Mouse (Mus musculus): ENCODE measurements at regions not wholly inside any gene's neighbourhood (a gene's known extent, or its start where the extent isn't known, plus 50 kb on each side); places are given as distances from the start of the nearest gene placed in this dataset.

DNA sequence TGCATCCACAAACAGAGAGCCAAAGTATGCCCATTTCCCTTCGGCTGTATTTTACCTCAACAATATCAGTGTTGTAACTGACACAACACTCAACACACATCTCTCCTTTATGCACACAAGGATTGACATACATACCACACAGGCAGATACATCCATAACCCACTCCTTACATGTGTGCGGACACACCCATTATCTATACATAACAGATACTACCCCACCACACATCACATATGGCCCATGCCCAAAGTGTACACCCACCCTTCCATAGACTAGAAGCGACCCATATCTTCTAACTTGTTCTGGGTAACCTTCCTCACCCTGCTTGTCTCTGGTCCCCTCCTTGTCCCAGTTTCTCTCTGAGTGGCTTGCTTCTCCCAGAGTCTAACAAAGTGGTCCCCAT lies 340.7 kb upstream of the Runx1 start:
- intact Hi-C loops (cut with DNase I): no loop called here
- no peak for DNase-seq (ENCODE audit: low spot score in 2 of 2)

DNA sequence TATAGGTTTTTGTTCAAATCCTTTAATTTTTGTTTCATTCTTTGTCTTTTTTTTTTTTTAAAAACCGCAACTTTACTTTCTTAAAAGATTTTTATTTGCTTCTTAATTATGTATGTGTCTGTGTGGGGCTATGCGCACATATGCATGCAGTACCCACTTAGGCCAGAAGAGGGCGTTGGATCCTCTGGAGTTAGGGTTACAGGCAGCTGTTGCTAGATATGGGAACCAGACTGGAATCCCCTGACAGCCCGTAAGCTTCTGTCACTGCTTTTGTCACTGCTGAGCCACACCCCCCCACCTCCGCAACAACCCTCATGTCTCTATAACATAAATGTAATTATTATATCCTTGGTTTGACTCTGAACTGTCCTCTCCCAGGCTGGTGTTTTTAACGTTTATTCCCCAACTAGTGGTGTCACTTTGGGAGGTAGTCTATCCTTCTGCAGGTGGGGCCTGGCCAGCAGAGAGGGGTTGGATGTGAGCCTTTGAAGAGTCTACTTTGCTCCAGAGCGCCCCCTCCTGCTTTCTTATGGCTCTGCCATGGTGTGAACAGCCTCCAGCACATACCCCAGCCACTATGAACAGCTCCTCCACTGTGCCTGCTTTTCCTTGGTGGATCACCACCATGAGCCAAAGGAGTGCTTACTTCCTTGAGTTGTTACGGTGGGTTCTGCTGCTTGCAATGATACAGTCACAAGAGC lies 332.7 kb upstream of the Runx1 start:
- DNase-seq (ENCODE audit: low spot score in 2 of 2): no peak

DNA sequence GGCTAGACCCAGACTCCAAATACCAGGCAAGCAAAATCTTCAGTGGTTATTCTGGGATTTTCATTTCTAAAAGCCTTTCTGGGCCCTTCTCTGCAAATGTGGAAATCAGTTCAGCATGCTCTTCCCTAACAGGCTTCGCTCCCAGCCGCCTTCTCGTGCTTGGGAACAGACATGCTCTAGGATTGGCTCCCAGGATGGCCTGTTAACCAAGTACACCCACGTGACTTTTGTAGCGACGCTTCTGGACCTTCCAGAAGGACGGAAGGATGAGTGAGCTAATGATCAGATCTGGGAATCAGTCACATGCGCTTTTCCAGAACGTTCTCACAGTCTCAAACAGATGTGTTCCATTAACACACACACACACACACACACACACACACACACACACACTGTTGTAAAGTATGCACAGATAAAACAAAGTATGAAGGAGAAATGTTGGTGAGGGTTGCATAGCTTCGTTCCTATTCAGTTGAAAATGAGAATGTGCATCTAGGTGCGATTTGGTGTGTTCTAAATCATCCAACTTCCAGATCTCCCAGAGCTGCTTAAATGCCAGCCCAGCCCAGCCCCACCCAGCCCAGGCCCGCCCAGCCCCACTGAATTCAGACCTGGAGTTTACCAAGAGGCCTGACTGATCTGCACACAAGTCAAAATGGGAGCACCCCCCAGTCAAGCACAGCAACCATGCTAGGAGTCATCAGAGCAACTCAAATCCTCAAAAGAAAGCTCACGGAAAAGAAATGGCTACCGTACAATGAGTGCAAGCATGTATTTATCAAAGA lies 327.8 kb upstream of the Runx1 start:
- DNase-seq (ENCODE audit: low spot score in 2 of 2): no peak
- intact Hi-C loops (cut with DNase I): no loop called here

More for the DNA sequence above, 332.7 kb upstream of the Runx1 start:
- intact Hi-C loops (cut with DNase I): no loop called here

DNA sequence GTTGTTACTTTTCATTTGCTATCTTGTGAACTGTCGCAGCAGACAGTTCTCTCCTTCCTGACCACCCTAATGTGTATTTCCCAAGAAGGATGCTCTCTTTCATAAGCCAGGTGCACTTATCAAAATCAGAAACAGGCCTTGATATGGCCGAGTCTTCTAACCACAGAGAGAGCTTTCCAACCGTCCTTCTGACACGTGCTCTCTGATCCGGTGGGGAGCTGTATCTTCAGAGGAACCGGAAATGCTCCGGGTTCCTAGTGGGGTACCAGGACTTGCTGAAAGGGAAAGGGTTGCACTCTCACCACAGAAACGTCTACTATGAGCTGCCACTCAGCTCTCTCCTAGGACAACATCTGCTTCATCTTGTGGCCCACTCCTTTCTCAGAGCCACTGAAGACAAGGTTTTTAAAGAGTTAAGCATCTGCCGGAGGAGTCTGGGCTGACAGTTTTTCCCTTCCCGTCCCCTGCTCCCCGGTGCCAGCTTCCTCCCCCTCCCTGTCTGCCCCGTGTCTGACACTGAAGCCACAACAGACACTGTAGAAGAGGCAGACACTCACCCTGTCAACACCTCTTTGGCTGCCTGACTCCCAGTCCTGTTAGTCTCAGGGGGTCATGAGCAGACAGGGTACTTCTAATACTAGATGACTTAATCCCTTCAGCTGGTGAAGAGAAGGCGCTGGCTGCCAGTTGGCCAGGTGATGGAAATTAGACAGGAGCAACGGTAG lies 327.0 kb upstream of the Runx1 start:
- DNase-seq (ENCODE audit: low spot score in 2 of 2): no peak
- intact Hi-C loops (cut with DNase I): no loop called here

DNA sequence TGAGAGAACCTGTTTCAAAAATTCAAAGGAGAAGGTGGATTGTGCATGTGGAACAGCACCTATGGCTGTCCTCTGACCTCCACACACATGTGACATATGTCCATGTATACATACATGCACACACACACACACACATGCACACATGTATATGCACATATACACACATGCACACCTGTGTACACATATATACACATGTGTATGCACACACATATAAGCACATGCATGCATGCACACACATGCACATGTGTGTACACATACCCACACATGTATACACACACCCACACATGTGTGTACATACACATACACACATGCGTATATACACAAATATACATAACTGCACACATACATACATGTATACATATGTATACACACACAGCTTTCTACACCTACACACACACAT lies 326.1 kb upstream of the Runx1 start:
- DNase-seq (ENCODE audit: low spot score in 2 of 2): no peak
- intact Hi-C loops (cut with DNase I): no loop called here

DNA sequence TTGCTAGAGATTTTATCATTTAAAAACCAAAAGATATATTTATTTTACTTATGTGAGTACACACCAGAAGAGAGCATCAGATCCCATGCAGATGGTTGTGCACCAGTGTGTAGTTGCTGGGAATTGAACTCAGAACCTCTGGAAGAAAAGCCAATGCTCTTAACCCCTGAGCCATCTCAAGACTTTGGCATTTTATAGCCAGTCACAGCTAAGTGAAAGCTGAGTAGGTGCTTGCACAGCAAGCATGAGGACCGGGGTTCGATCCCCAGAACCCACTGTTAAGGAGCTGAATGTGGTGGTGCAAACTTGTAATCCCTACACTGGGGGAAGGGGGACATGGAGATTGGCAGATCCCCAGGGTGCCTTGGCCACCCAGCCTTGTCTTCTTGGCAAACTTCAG lies 325.7 kb upstream of the Runx1 start:
- intact Hi-C loops (cut with DNase I): no loop called here
- DNase-seq (ENCODE audit: low spot score in 2 of 2): no peak

DNA sequence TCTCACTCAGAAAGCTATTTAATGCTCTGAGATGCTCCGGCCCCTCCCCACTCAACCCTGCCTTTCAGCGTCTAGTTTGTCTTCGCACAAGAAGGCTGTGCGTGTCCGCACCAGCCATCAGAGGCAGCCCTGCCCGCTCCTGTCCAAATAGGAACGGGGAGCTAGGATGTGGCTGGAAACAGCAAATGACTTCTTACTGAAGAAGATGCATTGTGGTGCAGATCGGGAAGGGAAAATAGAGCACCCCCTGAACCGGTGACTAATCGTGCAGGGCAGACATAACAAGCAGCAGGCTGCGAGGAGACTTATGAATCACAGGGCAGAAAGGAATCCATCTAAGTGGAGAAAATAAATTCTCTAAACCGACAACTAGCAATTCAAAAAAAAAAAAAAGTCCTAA lies 324.5 kb upstream of the Runx1 start:
- intact Hi-C loops (cut with DNase I): no loop called here
- peak; percentile 12 to 27 for DNase-seq (ENCODE audit: low spot score in 2 of 2)

DNA sequence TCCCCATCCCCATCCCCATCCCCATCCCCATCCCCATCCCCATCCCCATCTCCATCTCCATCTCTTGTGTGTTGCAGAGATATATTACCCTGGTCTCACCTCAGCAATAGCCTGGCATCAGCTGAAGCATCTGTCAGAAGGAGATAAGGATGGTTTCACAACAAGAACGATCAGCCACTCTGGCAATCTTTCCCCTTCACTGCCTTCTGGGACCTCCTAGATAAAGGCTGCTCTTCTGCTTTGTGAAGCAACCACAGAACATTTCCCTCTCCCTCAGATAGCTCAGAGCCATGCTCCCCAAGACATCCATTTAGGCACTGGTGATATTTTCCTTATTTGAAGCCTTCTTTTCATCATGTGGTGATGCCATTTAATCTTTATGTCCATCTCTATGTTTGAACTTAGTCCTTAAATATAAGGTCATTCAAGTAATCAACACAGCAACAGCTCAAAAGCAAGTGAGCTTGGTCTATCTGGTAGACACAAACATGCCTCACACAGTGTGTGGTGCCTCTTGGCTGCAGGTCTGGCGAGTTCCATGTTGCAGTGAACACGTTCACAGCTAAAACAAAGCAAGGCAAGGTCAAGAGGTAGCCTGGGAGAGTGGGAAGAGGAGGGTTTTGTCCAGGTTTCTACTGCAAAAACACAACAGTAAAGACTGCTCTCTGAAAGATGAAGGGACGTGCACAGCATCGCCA lies 321.7 kb upstream of the Runx1 start:
- DNase-seq (ENCODE audit: low spot score in 2 of 2): no peak
- intact Hi-C loops (cut with DNase I): loop anchor here (10.0 kb wide), 1 partner anchor 147 kb away; no protein-coding TSS in a partner anchor

DNA sequence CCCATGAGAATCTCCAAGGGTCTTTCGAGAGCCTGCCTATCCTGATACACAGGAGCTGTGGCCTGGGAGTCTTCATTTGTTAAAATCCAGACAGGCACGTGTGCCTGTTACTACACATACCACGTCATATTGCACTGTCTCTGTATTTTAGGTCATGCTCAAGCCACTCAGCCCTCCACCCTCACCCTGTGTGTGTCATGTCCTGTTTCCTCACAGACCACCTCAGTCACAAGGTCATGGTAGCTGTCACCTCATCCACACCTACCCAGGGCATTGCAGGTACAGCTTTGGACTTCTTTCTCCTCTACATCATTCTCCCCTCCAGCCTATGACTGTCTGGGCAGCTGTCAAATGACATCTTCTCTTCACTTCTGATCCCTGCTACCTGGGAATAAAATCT lies 320.9 kb upstream of the Runx1 start:
- intact Hi-C loops (cut with DNase I): loop anchor here (10.0 kb wide), 1 partner anchor 148 kb away; no protein-coding TSS in a partner anchor
- DNase-seq (ENCODE audit: low spot score in 2 of 2): no peak

DNA sequence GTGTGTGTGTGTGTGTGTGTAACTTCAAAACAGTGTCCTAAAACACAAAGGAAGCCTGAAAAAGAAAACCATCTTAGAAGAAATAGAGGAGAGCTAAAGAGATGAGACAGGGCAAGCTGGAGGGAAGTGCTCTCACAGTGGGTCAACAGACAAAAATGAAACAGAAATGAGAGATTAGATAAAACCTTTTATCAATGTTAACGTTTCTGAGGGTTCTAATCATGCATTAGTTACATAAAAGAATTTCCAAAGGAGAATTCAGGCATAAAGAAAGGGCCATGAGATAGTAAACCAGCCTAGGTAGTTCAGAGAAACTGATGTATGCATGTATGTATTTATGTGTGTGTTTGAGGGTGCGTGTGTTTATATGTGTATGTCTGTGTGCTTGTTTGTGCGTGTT lies 319.7 kb upstream of the Runx1 start:
- no peak for DNase-seq (ENCODE audit: low spot score in 2 of 2)
- intact Hi-C loops (cut with DNase I): loop anchor here (10.0 kb wide), 1 partner anchor 149 kb away; no protein-coding TSS in a partner anchor

DNA sequence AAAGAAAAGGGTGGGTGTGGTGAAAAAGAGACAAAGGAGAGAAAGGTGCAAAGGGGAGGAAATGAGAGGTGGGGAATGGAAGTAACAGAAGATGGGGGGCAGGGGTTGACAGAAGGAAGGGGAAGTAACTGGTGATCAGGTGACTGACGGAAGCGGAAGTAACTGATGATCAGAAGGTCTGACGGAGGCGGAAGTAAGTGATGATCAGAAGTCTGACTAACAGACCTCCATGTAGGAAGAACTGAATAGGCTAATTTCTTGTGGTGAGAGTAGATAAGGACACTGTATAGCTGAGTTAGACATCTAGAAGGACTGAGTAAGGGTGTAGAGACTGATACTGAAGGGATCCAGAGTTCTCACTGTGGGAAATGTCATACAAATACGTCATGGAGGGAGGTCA lies 318.1 kb upstream of the Runx1 start:
- intact Hi-C loops (cut with DNase I): loop anchor here (10.0 kb wide), 1 partner anchor 151 kb away; no protein-coding TSS in a partner anchor
- no peak for DNase-seq (ENCODE audit: low spot score in 2 of 2)

DNA sequence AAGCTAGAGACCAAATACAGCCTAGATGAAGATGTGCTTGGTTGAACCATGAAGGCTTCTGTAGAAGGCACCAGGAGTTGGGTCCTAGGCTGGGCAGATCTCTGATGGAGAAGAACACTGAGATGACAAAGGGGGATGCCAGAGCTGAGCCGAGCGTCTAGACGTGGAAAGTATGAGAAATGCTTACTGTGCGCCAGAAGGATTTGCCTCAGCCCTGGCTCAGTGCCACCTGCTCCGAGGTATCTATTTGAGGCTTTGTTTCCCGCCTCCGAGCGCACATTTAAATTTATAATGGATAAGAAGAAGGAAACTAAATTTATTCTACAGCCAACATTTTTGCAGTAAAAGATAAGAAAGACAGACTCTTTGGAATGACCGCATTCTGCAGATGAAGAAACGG lies 317.2 kb upstream of the Runx1 start:
- intact Hi-C loops (cut with DNase I): loop anchor here (10.0 kb wide), 1 partner anchor 152 kb away; no protein-coding TSS in a partner anchor
- DNase-seq (ENCODE audit: low spot score in 2 of 2): peak; percentile 84 to 89

DNA sequence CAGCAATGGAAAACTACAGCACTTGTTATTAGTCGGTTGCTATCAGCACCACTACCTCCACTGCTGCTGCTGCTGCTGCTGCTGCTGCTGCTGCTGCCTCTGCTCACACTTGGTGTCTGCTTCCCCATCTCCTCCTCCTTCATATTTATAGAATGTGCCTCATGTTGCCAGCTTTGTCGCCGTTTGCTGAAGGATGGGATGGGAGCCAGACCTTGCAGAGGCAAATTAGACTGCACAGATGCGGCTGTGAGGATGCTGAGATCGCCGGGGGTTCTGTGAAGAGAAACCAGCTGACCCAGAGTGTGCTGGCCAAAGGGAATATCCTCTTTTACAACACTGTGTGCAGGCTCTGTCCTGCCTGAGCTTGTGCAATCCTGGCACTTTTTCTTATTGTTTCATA lies 316.0 kb upstream of the Runx1 start:
- peak; percentile 43 to 69 for DNase-seq (ENCODE audit: low spot score in 2 of 2)
- intact Hi-C loops (cut with DNase I): loop anchor here (10.0 kb wide), 1 partner anchor 153 kb away; no protein-coding TSS in a partner anchor

DNA sequence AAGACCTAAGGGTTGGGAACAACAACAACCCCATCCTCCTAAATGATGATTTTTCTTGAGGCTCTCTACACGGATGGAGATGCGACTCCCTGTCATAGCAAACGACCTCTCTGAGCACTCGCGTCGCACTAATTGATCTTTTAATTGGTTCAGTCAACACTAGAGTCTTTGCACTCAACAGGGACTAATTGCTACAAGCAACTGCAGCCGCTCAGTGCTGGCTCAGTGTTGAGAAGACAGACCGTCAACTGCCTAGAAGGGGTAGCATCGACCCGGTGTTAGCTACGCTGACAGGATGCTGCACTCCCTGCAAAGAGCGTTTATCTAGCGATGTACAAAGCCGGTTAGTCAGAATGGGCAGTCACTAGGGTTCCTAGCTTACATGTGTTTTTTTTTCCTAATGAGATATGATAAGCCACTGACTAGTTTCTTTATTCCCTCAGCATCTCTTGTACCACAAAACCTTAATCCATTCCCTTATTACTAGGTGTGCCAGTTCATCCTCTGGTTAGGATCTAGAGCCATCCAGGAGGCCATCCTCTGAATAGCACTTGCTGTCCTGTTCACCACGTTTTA lies 314.7 kb upstream of the Runx1 start:
- intact Hi-C loops (cut with DNase I): loop anchor here (10.0 kb wide), 1 partner anchor 154 kb away; no protein-coding TSS in a partner anchor
- DNase-seq (ENCODE audit: low spot score in 2 of 2): no peak

DNA sequence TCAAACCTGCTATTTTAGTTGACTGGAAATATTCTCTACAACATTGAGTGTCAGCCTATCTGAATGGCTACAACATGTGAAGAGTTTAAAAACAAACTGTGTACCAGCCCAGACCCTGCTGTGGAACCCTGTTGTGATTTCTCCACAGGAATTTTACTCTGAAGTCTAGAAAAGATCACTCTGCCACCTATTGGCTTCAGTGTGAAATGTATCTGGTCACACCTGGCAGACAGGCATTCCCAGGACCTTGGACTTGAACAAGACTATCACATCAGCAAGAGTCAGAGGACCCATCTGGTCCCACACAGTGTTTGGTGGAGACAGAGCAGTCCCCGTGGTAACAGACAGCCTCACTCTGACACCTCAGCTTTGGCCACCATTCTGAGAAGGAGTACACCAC lies 311.3 kb upstream of the Runx1 start:
- intact Hi-C loops (cut with DNase I): loop anchor here (5.0 kb wide), 1 partner anchor 440 kb away; no protein-coding TSS in a partner anchor
- DNase-seq (ENCODE audit: low spot score in 2 of 2): peak in 1 of 2 experiments; percentile 28

DNA sequence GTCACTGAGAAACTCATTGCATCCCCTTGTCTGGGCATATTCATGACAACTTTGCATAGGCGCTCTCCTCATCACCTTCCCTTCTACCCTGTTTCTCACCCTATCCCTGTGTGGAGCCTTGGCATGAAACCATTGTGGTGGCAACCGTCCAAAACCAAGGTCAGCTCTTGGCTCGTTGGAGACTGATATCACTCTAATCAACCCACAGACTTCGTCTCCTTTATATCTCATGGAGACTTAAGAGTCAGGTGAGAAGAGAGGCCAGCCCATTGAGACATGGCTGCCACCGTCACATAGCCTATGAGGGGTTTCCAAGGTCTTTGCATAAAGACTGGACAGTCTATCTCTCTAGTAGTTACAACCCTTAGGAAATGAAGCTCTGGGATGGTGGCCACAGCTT lies 305.5 kb upstream of the Runx1 start:
- intact Hi-C loops (cut with DNase I): no loop called here
- no peak for DNase-seq (ENCODE audit: low spot score in 2 of 2)

DNA sequence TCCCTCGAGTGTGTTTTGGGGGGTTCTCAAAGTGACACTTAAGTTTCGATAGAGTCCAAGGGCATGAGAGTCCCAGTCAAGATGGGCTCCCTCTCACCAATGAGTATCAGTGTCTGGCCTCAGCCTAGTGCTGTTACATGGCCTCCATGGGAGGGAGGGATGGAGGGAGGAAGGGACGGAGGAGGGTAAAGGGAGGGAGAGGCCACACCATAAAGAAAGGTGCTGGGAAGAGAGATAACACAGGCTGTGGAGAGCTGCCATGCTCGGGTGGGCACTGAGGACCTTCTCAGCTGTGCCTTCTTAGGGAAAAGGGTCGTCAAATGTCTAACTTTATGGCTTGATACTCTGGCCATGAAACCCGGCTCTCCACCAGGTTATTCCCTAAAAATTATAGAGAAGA lies 304.7 kb upstream of the Runx1 start:
- no peak for DNase-seq (ENCODE audit: low spot score in 2 of 2)
- intact Hi-C loops (cut with DNase I): no loop called here

DNA sequence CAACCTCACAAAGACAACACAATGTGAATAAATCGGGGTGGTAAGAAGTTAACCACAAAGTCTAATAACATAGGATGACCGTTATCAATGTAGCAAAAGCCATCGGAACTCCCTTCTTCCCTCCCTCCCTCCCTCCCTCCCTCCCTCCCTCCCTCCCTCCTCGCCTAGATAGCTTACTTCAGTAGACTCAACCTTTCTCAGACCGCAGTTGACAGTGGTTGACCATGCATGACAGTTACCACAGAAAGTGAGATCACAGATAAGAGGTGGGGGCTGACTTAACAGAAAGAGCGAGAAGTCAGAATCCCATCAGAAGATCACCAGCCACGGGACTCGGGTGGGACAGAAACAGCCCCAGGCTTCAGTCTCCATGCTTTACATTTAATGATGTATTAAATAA lies 297.8 kb upstream of the Runx1 start:
- intact Hi-C loops (cut with DNase I): no loop called here
- no peak for DNase-seq (ENCODE audit: low spot score in 2 of 2)

All from left cerebral cortex, postnatal 14 days (tissue).